ENCODE assay signal across 13 mouse cellular contexts in genomic region chr11:24829578-24830401, GRCm38 (mm10).
DNase-seq lines count a peak whose midpoint lies in the region; ATAC-seq and TF ChIP-seq lines count a peak whose summit lies in the region.
"Had no signal": no experiment of that assay in that cellular context is flagged by ENCODE, and none has a peak within 500 bp of the region (broad histone marks: within the 10 kb centered on the region; RNA-seq: fewer than 3 reads in every experiment).

No protein-coding gene starts in this region.

- DNase-seq in lung, embryonic 14.5 days = peak; percentile 7
- DNase-seq in lung, postnatal 14 days = no peak
- DNase-seq in hindbrain, embryonic 11.5 days (ENCODE audit: low spot score) = peak; percentile 43
- DNase-seq in midbrain, embryonic 14.5 days = peak; percentile 37
- DNase-seq in retina, postnatal 1 day = peak; percentile 69
- DNase-seq in left cerebral cortex, adult 8-10 months (ENCODE audit: low spot score in 2 of 2) = no peak
- DNase-seq in spleen, adult 12 weeks (ENCODE audit: low spot score) = no peak
- DNase-seq: adrenal gland, postnatal 25 days; cerebellum, adult 11 months; kidney, postnatal 25 days; liver had no signal

- no peak; the same call in 1 of the 2 replicates for ATAC-seq in lung, embryonic 14.5 days (ENCODE audit: insufficient read depth)
- peak; percentile 84 for ATAC-seq in hindbrain, embryonic 11.5 days (ENCODE audit: low FRiP score)
- peak; percentile 24 for ATAC-seq in midbrain, embryonic 14.5 days (ENCODE audit: low FRiP score, low TSS enrichment)
- ATAC-seq in inflammation-experienced regulatory T-cells, adult 6 months = no peak
- ATAC-seq: intestine, embryonic 15.5 days had no signal

- TF ChIP-seq CTCF in lung, embryonic 14.5 days (IDR thresholded peaks at IDR 0.05; ENCODE audit: low read depth) = no peak

- H3K4me3 ChIP-seq in lung, embryonic 14.5 days (ENCODE audit: low read depth, low read length) = no peak overlapping the region
- no peak overlapping the region for H3K4me3 ChIP-seq in hindbrain, embryonic 11.5 days (ENCODE audit: low read depth, low read length)
- no peak overlapping the region for H3K4me3 ChIP-seq in midbrain, embryonic 14.5 days (replicated peaks; ENCODE audit: low read depth, low read length)
- H3K4me3 ChIP-seq: intestine, embryonic 15.5 days had no signal

- H3K9me3 ChIP-seq in lung, embryonic 14.5 days (ENCODE audit: low read depth, low read length) = no peaks in the 10 kb centered on the region
- no peaks in the 10 kb centered on the region for H3K9me3 ChIP-seq in hindbrain, embryonic 11.5 days (ENCODE audit: control insufficient read depth, low read length)
- H3K9me3 ChIP-seq in midbrain, embryonic 14.5 days (ENCODE audit: control insufficient read depth, low read length) = no peaks in the 10 kb centered on the region
- H3K9me3 ChIP-seq: intestine, embryonic 15.5 days had no signal

- 43% methylated on average over 13 of the region's 13 CpGs for WGBS in lung, embryonic 14.5 days
- 36% methylated on average over 13 of the region's 13 CpGs for WGBS in hindbrain, embryonic 11.5 days
- 32% methylated on average over 13 of the region's 13 CpGs for WGBS in midbrain, embryonic 14.5 days

- no peak overlapping the region for H3K4me2 ChIP-seq in lung, embryonic 14.5 days
- no peak overlapping the region for H3K4me2 ChIP-seq in hindbrain, embryonic 11.5 days (replicated peaks; ENCODE audit: low read depth, low read length)
- 0 out of 2 replicates have a peak overlapping the region, but pooled peaks have one; percentile 4 for H3K4me2 ChIP-seq in midbrain, embryonic 14.5 days (ENCODE audit: low read length)
- H3K4me2 ChIP-seq: intestine, embryonic 15.5 days had no signal

- H3K27ac ChIP-seq in lung, embryonic 14.5 days (ENCODE audit: low read depth) = no peak overlapping the region
- no peak overlapping the region; the same call in none of the 2 replicates for H3K27ac ChIP-seq in hindbrain, embryonic 11.5 days (ENCODE audit: low read depth, low read length)
- peak overlapping the region; percentile 49 for H3K27ac ChIP-seq in midbrain, embryonic 14.5 days (replicated peaks; ENCODE audit: low read depth, low read length)
- H3K27ac ChIP-seq: intestine, embryonic 15.5 days had no signal

- no peaks in the 10 kb centered on the region for H3K27me3 ChIP-seq in lung, embryonic 14.5 days (ENCODE audit: insufficient read depth, low read length)
- no peaks in the 10 kb centered on the region for H3K27me3 ChIP-seq in hindbrain, embryonic 11.5 days (ENCODE audit: control insufficient read depth, insufficient read depth, low read length)
- H3K27me3 ChIP-seq in midbrain, embryonic 14.5 days (ENCODE audit: control insufficient read depth, insufficient read depth, low read length) = no peaks in the 10 kb centered on the region
- H3K27me3 ChIP-seq: intestine, embryonic 15.5 days had no signal

- H3K9ac ChIP-seq in lung, embryonic 14.5 days = no peak overlapping the region
- no peak overlapping the region for H3K9ac ChIP-seq in hindbrain, embryonic 11.5 days (ENCODE audit: low read depth, low read length)
- no peak overlapping the region for H3K9ac ChIP-seq in midbrain, embryonic 14.5 days (replicated peaks; ENCODE audit: low read length)
- H3K9ac ChIP-seq: intestine, embryonic 15.5 days had no signal

- no peaks in the 10 kb centered on the region for H3K4me1 ChIP-seq in lung, embryonic 14.5 days (ENCODE audit: insufficient read depth)
- H3K4me1 ChIP-seq in hindbrain, embryonic 11.5 days (replicated peaks; ENCODE audit: control insufficient read depth, insufficient read depth, low read length) = peaks cover 2% of the 10 kb centered on the region; the same call in 1 of the 2 replicates
- peaks cover 9% of the 10 kb centered on the region for H3K4me1 ChIP-seq in midbrain, embryonic 14.5 days (ENCODE audit: control insufficient read depth, insufficient read depth, low read length)
- H3K4me1 ChIP-seq: intestine, embryonic 15.5 days had no signal

- no peaks in the 10 kb centered on the region for H3K36me3 ChIP-seq in lung, embryonic 14.5 days (ENCODE audit: insufficient read depth)
- no peaks in the 10 kb centered on the region for H3K36me3 ChIP-seq in hindbrain, embryonic 11.5 days (ENCODE audit: control insufficient read depth, insufficient read depth, low read length)
- no peaks in the 10 kb centered on the region for H3K36me3 ChIP-seq in midbrain, embryonic 14.5 days (ENCODE audit: control insufficient read depth, insufficient read depth, low read length)
- H3K36me3 ChIP-seq: intestine, embryonic 15.5 days had no signal

Comparison
In these comparisons a context has a peak if more than half of its experiments do, and no peak if none do; other contexts are left out.
1. DNase-seq: peak in lung, embryonic 14.5 days (single experiment), hindbrain, embryonic 11.5 days (single experiment), midbrain, embryonic 14.5 days (single experiment) and retina, postnatal 1 day (single experiment); none in lung, postnatal 14 days (single experiment), left cerebral cortex, adult 8-10 months (0 of 2) and spleen, adult 12 weeks (single experiment).
2. ATAC-seq: peak in hindbrain, embryonic 11.5 days (single experiment) and midbrain, embryonic 14.5 days (single experiment); none in lung, embryonic 14.5 days (single experiment) and inflammation-experienced regulatory T-cells, adult 6 months (single experiment).